Mouse (Mus musculus): ENCODE results near the gene Usp16. TPM values are rescaled to one million over a fixed set of nuclear protein-coding genes. Genes with fewer than 3 reads are reported as not detected.
"Not testable (repeated sequence)": the region's sequence is repeated elsewhere in the genome, so short reads cannot be mapped to it uniquely, and the experiment has no call there.

The Usp16 gene
- polyA plus RNA-seq, 1 experiment from 2014 or later: 36.5 TPM

DNA sequence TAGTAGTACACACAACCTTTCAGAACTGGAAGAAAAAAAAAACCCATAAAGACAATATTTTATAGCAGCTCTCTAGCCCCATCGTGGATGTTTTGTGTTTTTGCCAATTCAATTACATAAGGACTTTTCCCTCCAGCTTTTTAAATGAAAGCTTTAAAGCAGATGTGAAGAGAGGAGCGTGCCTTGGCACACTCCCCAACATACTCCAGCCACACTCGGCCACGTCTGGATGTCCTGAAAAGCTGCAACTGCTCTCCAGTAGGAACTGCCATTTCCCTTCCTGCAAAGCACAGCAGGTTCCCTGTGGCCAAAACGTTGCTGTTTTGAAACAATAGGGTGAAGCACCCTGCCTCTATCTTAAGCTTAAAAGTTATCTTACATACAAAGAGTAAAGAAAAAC, 12.2 kb upstream of the Usp16 start:
- 55% methylated on average over 5 of the region's 5 CpGs for WGBS
- no peak overlapping the region for H3K27ac ChIP-seq (replicated peaks)
- DNase-seq (ENCODE audit: low spot score): no peak
- H3K36me3 ChIP-seq: no peaks in the 10 kb centered on the region
- no peaks in the 10 kb centered on the region for H3K9me3 ChIP-seq (replicated peaks)
- H3K4me3 ChIP-seq: no peak overlapping the region
- no peaks in the 10 kb centered on the region for H3K27me3 ChIP-seq (ENCODE audit: low read depth, poor library complexity, severe bottlenecking)
- H3K4me1 ChIP-seq: peaks cover 16% of the 10 kb centered on the region

DNA sequence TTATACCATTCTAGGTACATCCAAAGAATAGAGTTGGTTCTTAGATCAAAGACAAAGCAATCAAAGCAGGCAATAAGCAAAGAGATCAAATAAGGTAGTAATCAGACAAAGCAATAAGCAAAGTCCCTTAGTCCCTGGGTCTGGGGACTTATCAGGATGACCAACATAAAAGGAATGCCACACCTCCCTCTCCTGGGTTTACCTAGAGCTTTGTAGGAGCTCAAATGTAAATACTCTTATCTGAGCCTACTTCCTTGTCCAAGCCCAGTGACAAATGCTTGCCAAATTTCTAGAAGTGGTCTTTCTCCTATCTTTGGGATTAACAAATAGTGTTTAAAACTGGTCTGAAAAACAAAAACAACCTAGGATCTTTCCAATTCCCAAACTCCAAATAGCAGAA, 11.3 kb upstream of the Usp16 start:
- Histone ChIP-seq H3K9me3 (replicated peaks) (no peaks in the 10 kb centered on the region), H3K27ac (replicated peaks) (no peak overlapping the region), H3K36me3 (no peaks in the 10 kb centered on the region), H3K27me3 (ENCODE audit: low read depth, poor library complexity, severe bottlenecking) (no peaks in the 10 kb centered on the region), H3K4me1 (peaks cover 16% of the 10 kb centered on the region), H3K4me3 (no peak overlapping the region)
- DNase-seq (ENCODE audit: low spot score): no peak

DNA sequence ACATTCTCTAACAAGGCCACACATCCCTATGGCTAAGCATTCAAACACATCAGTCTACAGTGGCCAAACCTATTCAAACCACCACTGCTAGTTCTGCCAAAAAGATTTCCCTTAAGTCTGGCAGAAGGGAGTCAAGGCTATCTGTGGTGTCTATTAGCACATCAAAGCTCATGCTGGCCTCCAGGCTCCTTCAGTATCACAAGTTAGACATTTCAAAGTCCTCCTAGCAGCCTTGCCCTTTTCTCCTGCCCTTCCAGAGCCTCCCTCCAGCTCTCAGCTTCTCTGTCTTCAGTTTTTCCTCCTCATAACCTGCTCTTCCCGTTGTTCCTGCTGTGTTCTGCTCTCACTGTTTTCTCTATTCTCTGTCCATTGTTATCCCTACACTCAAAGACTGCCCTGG, 10.4 kb upstream of the Usp16 start:
- H3K4me1 ChIP-seq: peaks cover 16% of the 10 kb centered on the region
- no peak for DNase-seq (ENCODE audit: low spot score)
- H3K4me3 ChIP-seq: no peak overlapping the region
- H3K36me3 ChIP-seq: no peaks in the 10 kb centered on the region
- H3K27ac ChIP-seq (replicated peaks): no peak overlapping the region
- no peaks in the 10 kb centered on the region for H3K27me3 ChIP-seq (ENCODE audit: low read depth, poor library complexity, severe bottlenecking)
- WGBS: 64% methylated on average over 1 of the region's 1 CpGs
- H3K9me3 ChIP-seq (replicated peaks): no peaks in the 10 kb centered on the region

DNA sequence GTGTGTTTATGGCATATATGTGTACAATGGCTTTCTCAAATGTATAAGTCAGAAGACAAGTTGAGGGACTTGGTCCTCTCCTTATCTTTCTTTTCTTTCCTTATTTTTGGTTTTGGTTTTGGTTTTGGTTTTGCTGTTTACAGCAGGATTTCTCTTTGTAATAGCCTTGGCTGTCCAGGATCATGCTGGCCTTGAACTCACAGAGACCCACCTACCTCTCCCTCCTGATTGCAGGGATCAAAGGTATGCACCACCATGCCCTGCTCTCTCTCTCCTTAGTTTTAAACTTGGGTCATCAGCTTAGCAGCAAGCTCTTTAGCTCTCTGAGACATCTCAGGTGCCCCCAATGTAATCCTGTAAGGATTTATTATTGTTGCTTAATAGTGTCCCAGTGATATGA, 9.4 kb upstream of the Usp16 start:
- H3K27ac ChIP-seq (replicated peaks): no peak overlapping the region
- H3K9me3 ChIP-seq (replicated peaks): no peaks in the 10 kb centered on the region
- peaks cover 10% of the 10 kb centered on the region for H3K4me1 ChIP-seq
- DNase-seq (ENCODE audit: low spot score): no peak
- H3K4me3 ChIP-seq: no peak overlapping the region
- H3K27me3 ChIP-seq (ENCODE audit: low read depth, poor library complexity, severe bottlenecking): no peaks in the 10 kb centered on the region
- H3K36me3 ChIP-seq: no peaks in the 10 kb centered on the region

DNA sequence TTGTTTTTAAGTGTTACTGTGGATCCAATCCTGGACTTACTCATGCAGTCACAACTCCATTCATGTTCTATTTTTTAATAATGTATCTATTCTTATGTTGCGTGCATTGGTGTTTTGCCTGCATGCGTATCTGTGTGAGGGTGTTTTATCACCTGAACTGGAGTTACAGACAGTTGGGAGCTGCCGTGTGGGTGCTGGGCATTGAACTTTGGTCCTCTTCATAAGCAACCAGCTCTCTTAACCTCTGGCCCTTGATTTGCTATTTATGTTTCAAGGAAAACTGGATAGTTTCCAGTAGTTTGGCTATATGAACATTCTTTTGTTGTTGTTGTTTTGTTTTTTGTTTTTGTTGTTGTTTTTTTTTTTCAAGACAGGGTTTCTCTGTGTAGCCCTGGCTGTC, 9.0 kb upstream of the Usp16 start:
- no peaks in the 10 kb centered on the region for H3K27me3 ChIP-seq (ENCODE audit: low read depth, poor library complexity, severe bottlenecking)
- no peak overlapping the region for H3K4me3 ChIP-seq
- DNase-seq (ENCODE audit: low spot score): no peak
- no peaks in the 10 kb centered on the region for H3K36me3 ChIP-seq
- H3K4me1 ChIP-seq: peaks cover 10% of the 10 kb centered on the region
- H3K27ac ChIP-seq (replicated peaks): no peak overlapping the region
- no peaks in the 10 kb centered on the region for H3K9me3 ChIP-seq (replicated peaks)
- 89% methylated on average over 3 of the region's 3 CpGs for WGBS

DNA sequence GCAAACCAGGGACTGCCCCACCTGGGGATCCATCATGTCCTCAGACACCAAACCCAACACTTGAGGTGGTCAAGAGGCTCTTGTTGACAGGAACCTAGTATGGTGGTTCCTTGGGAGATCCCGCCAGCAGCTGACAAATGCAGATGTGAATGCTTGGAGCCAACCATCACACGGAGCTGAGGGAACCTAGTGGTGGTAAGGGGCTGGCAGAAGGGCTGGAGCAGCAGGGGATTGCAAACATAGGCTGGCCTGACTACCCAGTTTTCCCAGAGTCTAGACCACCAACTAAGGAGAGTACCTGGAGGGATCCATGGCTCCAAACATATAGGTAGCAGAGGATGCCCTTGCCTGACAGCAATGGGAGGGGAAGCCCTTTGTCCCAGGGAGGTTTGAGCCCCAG, 1.3 kb upstream of the Usp16 start:
- Histone ChIP-seq H3K36me3 (peaks cover 3% of the 10 kb centered on the region; the same call in 1 of the 2 replicates), H3K27me3 (ENCODE audit: low read depth, poor library complexity, severe bottlenecking) (no peaks in the 10 kb centered on the region), H3K9me3 (replicated peaks) (no peaks in the 10 kb centered on the region), H3K4me3 (no peak overlapping the region), H3K4me1 (peaks cover 25% of the 10 kb centered on the region), H3K27ac (replicated peaks) (no peak overlapping the region)
- WGBS: 96% methylated on average over 2 of the region's 2 CpGs
- no peak for DNase-seq (ENCODE audit: low spot score)

DNA sequence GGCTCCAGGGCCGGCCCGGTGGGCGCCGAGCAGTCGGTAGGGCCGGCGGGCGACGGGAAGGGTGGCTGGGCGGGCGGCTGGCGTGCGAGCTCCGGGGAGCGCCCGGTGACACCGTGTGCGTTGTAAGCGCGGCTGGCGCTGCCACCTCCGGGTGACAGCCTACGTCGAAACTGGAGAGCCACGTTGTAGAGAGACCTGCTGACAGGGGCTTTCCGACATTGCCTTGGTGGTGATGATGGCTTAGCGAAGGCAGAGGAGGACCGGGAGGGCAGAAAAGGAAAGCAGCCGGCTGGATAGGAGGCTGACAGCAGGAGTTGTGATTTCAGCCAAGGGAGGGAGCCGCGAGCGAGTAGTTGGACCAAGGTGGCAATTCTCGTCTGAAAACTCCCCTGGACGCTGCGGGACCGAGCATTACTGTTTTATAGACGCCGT, 693 bp downstream of the Usp16 start:
- Histone ChIP-seq H3K36me3 (peaks cover 21% of the 10 kb centered on the region), H3K9me3 (replicated peaks) (no peaks in the 10 kb centered on the region), H3K27ac (replicated peaks) (peak overlapping the region; percentile 90), H3K27me3 (ENCODE audit: low read depth, poor library complexity, severe bottlenecking) (no peaks in the 10 kb centered on the region), H3K4me3 (peak overlapping the region; percentile 93), H3K4me1 (peaks cover 25% of the 10 kb centered on the region)
- no peak for DNase-seq (ENCODE audit: low spot score)
- 1% methylated on average over 38 of the region's 38 CpGs for WGBS

DNA sequence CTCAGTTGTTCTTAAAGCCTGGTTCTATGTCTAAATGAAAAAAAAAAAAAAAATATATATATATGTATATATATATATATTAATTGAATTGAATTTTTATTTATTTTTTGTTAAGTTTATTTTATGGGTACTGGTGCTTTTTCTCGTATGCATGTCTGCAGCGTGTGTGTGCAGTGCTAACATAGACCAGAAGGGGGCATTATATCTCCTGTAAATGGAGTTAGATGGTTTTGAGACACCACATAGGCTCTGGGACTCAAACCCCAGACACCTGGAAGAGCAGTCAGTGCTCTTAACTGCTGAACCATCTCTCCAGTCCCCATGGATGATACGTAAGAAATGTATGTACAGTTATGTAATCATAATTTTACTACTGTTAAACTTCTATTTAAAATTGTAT, 4.2 kb downstream of the Usp16 start:
- Histone ChIP-seq H3K4me1 (peaks cover 25% of the 10 kb centered on the region), H3K27me3 (ENCODE audit: low read depth, poor library complexity, severe bottlenecking) (no peaks in the 10 kb centered on the region), H3K9me3 (replicated peaks) (no peaks in the 10 kb centered on the region), H3K27ac (replicated peaks) (no peak overlapping the region), H3K4me3 (no peak overlapping the region), H3K36me3 (peaks cover 53% of the 10 kb centered on the region)
- DNase-seq (ENCODE audit: low spot score): no peak
- 94% methylated on average over 3 of the region's 3 CpGs for WGBS

DNA sequence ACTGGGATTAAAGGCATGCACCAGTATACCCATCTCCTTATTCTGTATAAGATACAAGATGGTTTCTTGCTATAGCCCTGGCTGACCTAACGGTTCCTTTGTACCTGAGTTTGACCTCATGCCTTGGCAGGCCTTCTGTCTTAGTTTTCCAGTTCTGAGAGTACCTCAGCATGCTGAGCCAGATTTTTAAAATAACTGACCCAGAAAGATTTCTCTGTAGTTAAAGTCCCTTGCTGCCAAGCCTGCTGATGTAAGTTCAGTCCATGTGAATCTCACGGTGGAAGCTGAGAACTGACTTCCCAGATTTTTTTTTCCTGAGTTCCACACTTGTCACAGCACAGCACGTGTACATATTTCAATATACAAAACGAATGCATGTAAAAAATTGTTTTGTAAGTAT, 16.1 kb downstream of the Usp16 start:
- Histone ChIP-seq H3K9me3 (replicated peaks) (no peaks in the 10 kb centered on the region), H3K27ac (replicated peaks) (no peak overlapping the region), H3K4me3 (no peak overlapping the region), H3K27me3 (ENCODE audit: low read depth, poor library complexity, severe bottlenecking) (no peaks in the 10 kb centered on the region), H3K36me3 (peaks cover 93% of the 10 kb centered on the region), H3K4me1 (no peaks in the 10 kb centered on the region)
- 94% methylated on average over 4 of the region's 4 CpGs for WGBS
- no peak for DNase-seq (ENCODE audit: low spot score)

DNA sequence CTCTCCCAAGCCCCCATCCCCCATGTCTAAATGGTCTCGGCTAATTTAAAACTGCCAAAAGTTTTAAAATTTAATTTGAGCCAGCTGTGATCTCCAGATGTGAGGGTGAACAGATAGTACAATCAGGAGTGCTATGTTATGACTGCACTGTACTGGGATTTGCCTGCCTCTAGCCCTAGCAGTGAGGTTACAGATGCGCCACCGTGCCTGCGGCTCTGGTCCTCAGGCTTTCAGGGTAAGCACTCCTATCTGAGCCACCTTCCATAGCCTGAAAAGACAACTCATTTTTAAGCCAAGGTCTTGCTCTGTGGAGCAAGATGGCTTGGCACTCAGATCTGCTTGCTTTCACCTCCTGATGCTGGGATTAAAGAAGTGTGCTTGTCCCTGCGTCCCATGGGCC, 29.9 kb downstream of the Usp16 start:
- Histone ChIP-seq H3K4me3 (no peak overlapping the region), H3K9me3 (replicated peaks) (no peaks in the 10 kb centered on the region), H3K36me3 (peaks cover 96% of the 10 kb centered on the region), H3K27ac (replicated peaks) (no peak overlapping the region), H3K4me1 (no peaks in the 10 kb centered on the region), H3K27me3 (ENCODE audit: low read depth, poor library complexity, severe bottlenecking) (no peaks in the 10 kb centered on the region)
- 94% methylated on average over 5 of the region's 5 CpGs for WGBS
- no peak for DNase-seq (ENCODE audit: low spot score)

DNA sequence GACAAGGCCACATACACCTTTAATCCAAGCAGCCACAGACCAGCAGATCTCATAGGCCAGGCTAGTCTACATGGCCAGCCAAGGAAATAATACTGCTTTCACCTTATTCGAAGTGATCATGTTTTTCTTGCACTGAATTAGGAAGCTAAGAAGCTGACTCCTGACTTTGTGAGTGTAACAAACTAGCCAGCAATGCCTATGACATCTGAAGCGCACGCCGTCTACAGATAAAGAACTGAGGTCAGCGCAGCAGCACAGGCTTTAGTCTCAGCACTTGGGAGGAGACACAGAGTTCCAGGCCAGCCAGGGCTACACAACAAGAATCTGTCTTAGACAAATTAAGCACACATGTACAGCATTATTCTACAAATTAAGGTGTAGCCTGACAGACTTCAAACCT, 32.2 kb downstream of the Usp16 start:
- no peak overlapping the region for H3K4me3 ChIP-seq
- H3K9me3 ChIP-seq (replicated peaks): no peaks in the 10 kb centered on the region
- no peak for DNase-seq (ENCODE audit: low spot score)
- WGBS: 95% methylated on average over 5 of the region's 5 CpGs
- no peaks in the 10 kb centered on the region for H3K4me1 ChIP-seq
- no peak overlapping the region for H3K27ac ChIP-seq (replicated peaks)
- no peaks in the 10 kb centered on the region for H3K27me3 ChIP-seq (ENCODE audit: low read depth, poor library complexity, severe bottlenecking)
- H3K36me3 ChIP-seq: peaks cover 98% of the 10 kb centered on the region

DNA sequence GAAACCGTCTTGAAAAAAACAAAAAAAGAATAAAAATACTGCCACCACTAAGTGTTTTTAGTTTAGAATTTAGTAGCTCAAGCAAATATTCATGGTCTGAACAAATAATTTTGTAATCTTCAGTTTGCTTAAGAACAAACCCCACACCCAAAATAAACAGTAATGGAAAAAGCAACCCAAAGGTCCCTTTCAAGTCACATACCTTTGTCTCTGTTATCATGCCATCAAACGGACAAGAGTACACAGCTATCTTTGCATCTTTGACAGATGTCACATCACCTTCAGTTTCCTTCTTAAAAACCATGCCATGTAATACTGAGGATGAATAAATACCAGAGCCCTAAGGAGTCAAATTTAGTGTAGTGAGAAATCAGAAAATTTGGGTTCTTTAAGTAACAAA, 34.1 kb downstream of the Usp16 start:
- DNase-seq (ENCODE audit: low spot score): no peak
- Histone ChIP-seq H3K27me3 (ENCODE audit: low read depth, poor library complexity, severe bottlenecking) (no peaks in the 10 kb centered on the region), H3K4me3 (no peak overlapping the region), H3K27ac (replicated peaks) (no peak overlapping the region), H3K9me3 (replicated peaks) (no peaks in the 10 kb centered on the region), H3K36me3 (peaks cover 98% of the 10 kb centered on the region), H3K4me1 (no peaks in the 10 kb centered on the region)
- 91% methylated on average over 2 of the region's 2 CpGs for WGBS

DNA sequence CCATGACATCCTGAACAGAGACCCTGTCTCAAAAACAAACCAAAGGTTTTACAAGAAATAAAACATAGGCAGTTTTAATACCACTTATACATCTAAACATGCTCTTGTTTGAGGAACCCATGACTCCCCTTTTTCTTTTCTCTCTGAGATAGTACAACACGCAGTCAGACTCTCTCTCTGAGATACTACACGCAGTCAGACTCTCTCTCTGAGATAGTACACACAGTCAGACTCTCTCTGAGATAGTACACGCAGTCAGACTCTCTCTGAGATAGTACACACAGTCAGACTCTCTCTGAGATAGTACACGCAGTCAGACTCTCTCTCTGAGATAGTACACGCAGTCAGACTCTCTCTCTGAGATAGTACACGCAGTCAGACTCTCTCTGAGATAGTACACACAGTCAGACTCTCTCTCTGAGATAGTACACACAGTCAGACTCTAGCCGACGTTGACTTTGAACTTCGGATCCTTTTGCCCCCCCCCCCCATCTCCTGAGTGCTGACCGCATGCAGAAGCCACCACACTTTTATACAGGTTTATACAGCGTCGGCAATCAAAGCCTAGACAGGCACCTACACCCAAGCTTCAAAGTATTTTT, 37.8 kb downstream of the Usp16 start:
- Histone ChIP-seq H3K4me1 (peaks cover 21% of the 10 kb centered on the region), H3K36me3 (peaks cover 71% of the 10 kb centered on the region)
- not testable (repeated sequence) for H3K27me3 ChIP-seq (ENCODE audit: low read depth, poor library complexity, severe bottlenecking); H3K9me3 ChIP-seq (replicated peaks); H3K27ac ChIP-seq (replicated peaks); DNase-seq (ENCODE audit: low spot score); H3K4me3 ChIP-seq
- WGBS: 95% methylated on average over 12 of the region's 12 CpGs

All from midbrain, embryonic 10.5 days (tissue).